In the genomic region with DNA sequence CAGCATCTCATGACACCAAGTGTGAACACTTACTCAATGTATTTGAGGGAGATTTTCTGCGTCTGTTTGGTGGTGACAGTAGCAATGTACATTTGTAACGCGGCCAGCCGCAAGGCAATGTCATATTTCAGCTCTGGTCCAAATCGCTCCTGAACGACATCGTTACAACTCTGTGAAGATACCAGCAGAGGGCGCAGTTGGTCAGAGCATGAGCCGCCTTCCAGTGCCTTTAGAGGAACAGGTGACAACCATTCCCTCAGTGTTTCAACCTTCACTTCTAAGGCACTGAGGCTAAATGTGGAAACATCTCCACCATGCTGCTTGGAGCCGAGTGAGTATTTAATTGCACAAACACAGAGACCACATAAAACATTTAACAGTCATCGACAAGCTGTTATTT, we compare ENCODE assay signal across 7 mouse cellular contexts.
DNase-seq lines count a peak whose midpoint lies in the region; TF ChIP-seq lines count a peak whose summit lies in the region.

No protein-coding gene starts in this region.

- 23% methylated on average over 11 of the region's 11 CpGs for WGBS in bone marrow, adult 2 months
- WGBS in midbrain, embryonic 10.5 days = 43% methylated on average over 11 of the region's 11 CpGs

- TF ChIP-seq CTCF in bone marrow, adult 2 months (IDR thresholded peaks at IDR 0.05; ENCODE audit: control insufficient read depth, insufficient read depth, low read length) = peak; percentile 62
- peak; percentile 67; the same call in 1 of the 2 replicates for TF ChIP-seq CTCF in embryonic fibroblast, embryonic 13.5 days (IDR thresholded peaks at IDR 0.05; ENCODE audit: borderline replicate concordance, insufficient read depth, low read length)

- peak; percentile 39 for DNase-seq in MEL-GATA-1-ER (ENCODE audit: extremely low read depth, low read depth)
- peak; percentile 20 for DNase-seq in hindlimb bud, embryonic 11.5 days (ENCODE audit: extremely low spot score, low read depth, low spot score)
- DNase-seq in layer of hippocampus, postnatal 36 days = peak; percentile 40
- peak; percentile 48 for DNase-seq in midbrain, embryonic 10.5 days (ENCODE audit: low spot score)
- DNase-seq in right cerebral cortex, postnatal 4 days = peak; percentile 69

- TF ChIP-seq POLR2A in bone marrow, adult 2 months (IDR thresholded peaks at IDR 0.05; ENCODE audit: borderline replicate concordance, control insufficient read depth, low read depth, low read length) = no peak
- no peak for TF ChIP-seq POLR2A in embryonic fibroblast, embryonic 13.5 days (IDR thresholded peaks at IDR 0.05; ENCODE audit: low read depth, low read length)

- no peak overlapping the region for H3K4me3 ChIP-seq in bone marrow, adult 2 months (replicated peaks; ENCODE audit: control insufficient read depth, low read depth, low read length)
- no peak overlapping the region for H3K4me3 ChIP-seq in embryonic fibroblast, embryonic 13.5 days (ENCODE audit: insufficient read depth, low read length)
- H3K4me3 ChIP-seq in midbrain, embryonic 10.5 days = no peak overlapping the region

- peaks cover 96% of the 10 kb centered on the region for H3K27me3 ChIP-seq in midbrain, embryonic 10.5 days (ENCODE audit: low read depth, poor library complexity, severe bottlenecking)

- no peaks in the 10 kb centered on the region for H3K9me3 ChIP-seq in midbrain, embryonic 10.5 days (replicated peaks)

- no peak overlapping the region for H3K27ac ChIP-seq in bone marrow, adult 2 months (ENCODE audit: control insufficient read depth, insufficient read depth, low read depth, low read length, poor library complexity)
- H3K27ac ChIP-seq in embryonic fibroblast, embryonic 13.5 days (ENCODE audit: insufficient read depth, low read length) = no peak overlapping the region
- H3K27ac ChIP-seq in midbrain, embryonic 10.5 days (replicated peaks) = no peak overlapping the region

- H3K36me3 ChIP-seq in midbrain, embryonic 10.5 days = no peaks in the 10 kb centered on the region

- H3K4me1 ChIP-seq in bone marrow, adult 2 months (ENCODE audit: control insufficient read depth, insufficient read depth, low read length) = no peaks in the 10 kb centered on the region
- H3K4me1 ChIP-seq in embryonic fibroblast, embryonic 13.5 days (ENCODE audit: control insufficient read depth, insufficient read depth, low read length) = no peaks in the 10 kb centered on the region
- no peaks in the 10 kb centered on the region for H3K4me1 ChIP-seq in midbrain, embryonic 10.5 days
